Mouse (Mus musculus): Measurements from ENCODE around the gene Cavin2.

Gene Cavin2

DNA sequence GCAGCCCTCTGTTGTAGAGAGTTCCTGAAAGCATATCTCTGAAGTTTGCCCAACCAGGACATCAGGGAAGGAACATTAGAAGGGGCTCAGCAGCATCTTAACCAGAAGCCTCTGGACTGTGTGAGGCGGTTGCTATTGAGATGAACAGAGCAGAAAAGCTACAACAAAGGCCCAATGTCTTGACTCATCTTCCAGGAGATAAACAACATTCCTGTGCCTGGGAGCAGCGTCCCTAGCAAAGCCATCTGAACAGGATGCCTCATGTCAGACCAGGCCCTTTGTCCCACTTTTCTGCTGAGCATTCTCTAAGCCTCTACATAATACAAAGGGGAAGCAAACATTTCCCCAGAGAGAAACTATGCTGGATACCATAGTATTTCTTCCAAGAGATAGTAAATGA lies 26.6 kb downstream of the Cavin2 start:
- DNase-seq (ENCODE audit: low read depth) = no peak

DNA sequence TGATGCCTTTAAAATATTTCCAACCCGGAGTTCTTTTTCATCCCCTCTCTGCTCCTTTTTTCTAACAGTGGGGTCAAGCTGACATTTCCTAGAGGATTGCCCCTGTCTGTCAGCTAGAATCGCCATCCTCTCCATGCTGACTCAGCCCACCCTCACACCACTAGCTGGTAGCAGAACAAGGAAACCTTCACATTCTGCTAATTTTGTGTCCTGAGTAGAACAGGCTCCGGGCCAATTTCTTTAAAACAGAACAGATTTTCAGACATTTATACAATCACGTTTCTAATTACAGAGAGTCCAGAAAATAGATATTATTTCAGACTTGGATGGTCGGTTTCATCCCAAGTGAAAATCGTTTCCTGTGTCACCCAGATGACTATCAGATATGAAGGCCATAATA lies 34.6 kb downstream of the Cavin2 start:
- DNase-seq (ENCODE audit: low read depth) = no peak

DNA sequence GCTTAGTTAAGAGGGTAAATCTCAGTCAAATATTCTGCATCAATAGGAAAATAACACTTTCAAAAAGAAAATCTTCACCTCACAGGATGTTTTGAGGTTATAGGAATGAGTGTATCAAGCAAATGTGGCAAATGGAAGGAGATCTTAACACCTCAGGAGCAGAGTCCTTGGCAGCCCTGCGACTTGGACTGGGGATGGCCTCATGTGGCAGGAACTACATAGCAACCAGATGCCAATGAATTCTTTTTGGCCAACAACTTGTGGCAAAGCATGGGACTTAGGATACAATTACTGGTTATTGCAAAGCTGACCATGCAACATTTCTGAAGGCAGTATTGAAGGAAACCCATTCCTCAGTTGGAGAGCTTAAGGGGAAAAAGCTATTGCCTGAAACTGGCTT lies 39.6 kb downstream of the Cavin2 start:
- no peak for DNase-seq (ENCODE audit: low read depth)

DNA sequence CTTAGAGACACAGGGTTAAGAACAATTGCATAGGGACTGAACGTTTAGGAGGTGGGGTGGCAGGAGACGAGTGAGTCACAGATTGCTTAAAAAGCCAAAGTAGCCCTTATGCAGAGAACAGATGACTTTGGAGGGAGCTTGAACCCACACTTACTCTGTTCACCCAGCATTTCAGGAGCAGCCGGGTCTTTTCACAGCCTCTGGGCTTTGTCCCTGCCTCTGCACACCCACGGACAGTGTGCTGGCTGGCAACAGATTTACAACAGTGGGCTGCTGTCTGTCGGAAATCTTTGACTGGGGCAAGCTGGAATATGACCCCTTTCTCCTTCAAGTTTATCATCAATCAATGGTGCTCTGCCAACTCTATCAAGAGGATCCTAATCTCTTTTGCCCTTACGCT lies 44.1 kb downstream of the Cavin2 start:
- DNase-seq (ENCODE audit: low read depth) = no peak

DNA sequence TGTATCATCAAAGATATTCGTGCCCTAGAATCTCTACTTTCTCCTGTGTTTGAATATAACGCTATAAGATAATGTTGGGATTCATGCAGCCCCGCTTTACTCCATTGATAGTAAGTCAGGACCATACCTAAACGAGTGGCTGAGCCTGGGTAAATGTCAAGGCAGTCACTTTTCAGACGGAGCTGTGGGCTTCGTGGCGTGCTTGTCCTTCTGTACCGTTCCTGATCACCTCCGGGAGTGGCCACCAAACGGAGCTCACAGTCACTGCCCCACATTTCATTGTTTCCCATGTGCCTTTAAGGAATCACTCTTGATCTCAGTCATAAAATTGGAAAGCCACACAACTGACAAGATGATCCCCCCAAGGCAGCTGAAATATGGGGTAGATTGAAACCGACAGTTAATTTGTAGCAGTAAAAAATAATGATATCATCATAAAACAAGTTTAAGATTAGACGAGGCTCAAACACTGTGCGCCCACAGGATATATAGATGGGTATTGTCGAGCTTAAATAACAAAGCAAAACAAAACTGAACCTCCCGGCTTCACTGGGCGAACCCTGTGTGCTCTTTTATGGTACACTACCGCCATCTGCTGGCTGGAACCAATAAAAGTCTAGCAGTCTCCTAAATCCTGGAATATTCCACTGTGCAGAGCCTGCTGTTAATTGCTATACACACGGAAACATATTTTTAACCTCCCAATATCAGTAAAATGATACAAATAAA lies 44.8 kb downstream of the Cavin2 start:
- peak; percentile 61 for DNase-seq (ENCODE audit: low read depth)

DNA sequence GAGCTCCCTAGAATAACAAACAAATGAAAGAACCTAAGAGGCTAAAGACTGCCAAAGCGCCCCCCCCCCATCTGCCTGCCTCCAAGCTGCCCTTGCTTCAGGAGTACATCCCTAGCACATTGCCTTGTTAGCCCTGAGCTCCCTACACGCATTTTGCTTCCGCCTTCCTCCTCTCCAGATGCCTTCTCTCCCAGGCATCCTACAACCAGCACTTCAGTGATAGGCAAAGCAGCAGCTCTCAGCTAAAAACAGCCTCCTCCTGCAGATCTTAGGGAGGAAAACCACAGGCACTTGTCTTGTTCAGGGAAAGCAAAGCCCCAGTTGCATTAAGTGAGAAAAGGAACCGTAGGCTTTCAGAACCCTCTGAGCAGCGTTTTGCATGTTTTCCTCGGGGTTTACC lies 45.4 kb downstream of the Cavin2 start:
- DNase-seq (ENCODE audit: low read depth) = no peak

DNA sequence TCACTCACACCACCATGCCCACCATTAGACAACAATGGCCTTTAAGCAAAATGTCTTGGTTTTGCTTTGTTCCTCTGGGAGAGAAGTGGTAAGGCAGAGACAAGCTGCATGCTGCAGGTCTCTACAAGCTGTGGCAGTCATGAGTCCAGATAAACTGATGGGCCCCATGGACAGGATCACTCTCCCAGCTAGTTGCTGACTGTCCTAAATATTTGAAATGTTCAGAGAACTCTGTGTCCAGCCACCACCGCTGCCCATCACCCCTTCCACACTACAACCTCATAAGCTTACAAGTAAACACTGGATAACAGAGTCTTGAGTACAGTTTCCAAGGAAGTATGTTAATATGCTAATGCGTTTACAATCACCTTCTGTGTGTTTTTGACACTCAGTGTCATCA lies 46.2 kb downstream of the Cavin2 start:
- DNase-seq (ENCODE audit: low read depth) = no peak

DNA sequence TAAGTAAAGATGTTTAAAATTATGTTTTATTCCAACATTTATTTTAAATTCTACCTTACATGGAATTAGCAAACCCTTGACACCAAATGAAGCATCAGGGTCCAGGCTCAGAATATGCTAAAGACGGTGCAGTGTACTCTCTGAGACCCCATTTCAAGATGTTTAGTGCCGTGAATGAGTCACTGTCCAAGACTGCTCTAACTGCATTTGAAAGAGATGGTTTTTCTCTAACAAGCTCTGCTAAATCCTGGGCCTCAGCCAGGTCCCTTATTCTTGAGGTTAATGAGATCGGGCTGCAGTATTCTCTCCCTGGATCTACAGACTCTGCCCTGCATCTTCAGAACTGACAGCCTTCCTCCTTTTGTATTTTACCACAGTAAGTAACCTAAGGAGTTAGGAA lies 55.2 kb downstream of the Cavin2 start:
- no peak for DNase-seq (ENCODE audit: low read depth)

DNA sequence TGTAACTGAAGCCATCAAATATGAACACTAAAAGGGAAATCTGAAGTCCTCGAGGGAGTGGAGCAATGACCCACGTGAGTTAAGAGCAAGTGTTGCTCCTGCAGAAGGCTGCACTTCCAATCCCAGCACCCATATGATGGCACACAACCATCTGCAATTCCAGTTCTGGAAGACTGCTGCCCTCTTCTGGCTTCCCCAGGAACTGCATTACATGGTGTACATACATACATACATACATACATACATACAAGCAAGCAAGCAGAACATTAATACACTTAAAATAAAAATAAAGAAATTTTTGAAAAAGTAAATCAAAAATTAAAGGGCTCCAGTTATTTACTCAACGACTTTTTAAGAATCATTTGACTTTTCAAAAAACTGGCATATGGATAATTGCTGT lies 58.7 kb downstream of the Cavin2 start:
- DNase-seq (ENCODE audit: low read depth) = no peak

DNA sequence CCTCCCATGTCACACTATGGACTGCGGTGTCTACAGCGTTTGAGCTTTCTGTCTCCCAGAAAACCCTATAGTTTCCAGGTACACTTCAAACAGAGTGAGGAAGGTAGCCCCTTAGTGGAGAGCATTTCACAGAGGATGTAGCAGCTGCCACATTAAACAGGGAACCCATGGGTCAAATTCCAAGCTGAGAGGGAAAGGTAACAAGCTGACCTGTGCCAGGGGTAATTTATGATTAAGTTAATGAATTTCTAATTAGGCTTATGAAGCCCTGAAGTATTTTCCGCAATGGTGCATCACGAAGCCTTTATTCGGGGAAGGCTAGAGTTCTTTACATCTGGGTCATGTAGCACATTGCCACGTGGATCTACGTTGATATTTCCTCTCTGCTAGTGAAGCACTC lies 59.7 kb downstream of the Cavin2 start:
- DNase-seq (ENCODE audit: low read depth) = no peak

DNA sequence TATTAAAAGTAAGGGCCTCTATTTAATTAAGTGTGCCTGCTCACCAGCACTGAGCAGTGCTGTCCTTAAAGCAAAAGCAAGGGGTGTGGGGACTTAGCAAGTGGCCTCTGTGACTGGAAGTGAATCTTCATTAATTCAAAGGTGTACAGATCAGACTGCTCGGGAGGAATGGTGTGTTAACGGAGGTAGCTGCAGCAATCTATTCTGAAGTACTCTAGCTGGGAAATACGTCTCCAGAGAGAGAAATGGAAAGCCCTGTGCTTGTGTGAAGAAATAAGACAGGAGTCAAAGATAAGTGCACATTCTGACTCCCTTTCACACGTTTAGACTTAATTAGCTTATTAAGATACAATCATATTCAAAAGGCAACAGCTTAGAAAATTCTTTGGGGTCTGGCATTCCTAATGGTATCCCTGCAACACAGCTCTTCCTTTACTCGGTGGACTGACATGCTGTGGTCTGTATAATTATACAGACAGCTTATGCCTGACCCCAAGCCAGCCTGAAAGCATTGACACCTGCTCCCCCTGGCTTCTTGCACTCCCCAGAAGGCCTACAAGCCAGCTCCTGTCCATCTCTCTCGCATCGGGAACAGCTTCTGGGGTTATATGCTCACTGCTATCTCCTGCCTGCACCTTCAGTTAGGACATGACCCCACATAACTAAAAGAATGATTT lies 60.5 kb downstream of the Cavin2 start:
- no peak for DNase-seq (ENCODE audit: low read depth)
